In the genomic region with DNA sequence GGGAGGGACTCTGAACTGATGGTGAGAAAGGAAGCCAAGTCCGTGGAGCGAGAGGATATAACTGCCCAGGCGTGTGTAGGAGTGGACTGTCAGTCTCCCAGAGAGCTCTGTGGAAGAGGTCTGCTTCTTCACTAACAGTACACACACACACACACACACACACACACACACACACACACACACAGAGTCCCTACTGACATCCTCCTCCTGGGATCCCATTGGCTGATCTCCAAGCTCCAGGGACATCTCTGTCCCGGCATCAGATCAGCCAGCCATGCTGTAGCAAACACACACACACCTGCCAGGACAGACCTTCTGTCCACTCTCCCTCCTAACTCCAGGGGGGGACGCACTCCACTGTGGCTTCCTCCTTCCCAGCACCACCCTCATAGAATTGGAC, we compare ENCODE assay signal across 11 mouse cellular contexts.
DNase-seq lines count a peak whose midpoint lies in the region; ATAC-seq lines count a peak whose summit lies in the region.
"Had no signal": no experiment of that assay in that cellular context is flagged by ENCODE, and none has a peak within 500 bp of the region (broad histone marks: within the 10 kb centered on the region; RNA-seq: fewer than 3 reads in every experiment).

No protein-coding gene starts in this region.

- 37% methylated on average over 5 of the region's 5 CpGs for WGBS in lung, embryonic 15.5 days
- 28% methylated on average over 5 of the region's 5 CpGs for WGBS in forebrain, embryonic 15.5 days
- WGBS in midbrain, embryonic 14.5 days, result 65% methylated on average over 5 of the region's 5 CpGs

- H3K36me3 ChIP-seq in lung, embryonic 15.5 days, result no peaks in the 10 kb centered on the region
- no peaks in the 10 kb centered on the region for H3K36me3 ChIP-seq in forebrain, embryonic 15.5 days
- H3K36me3 ChIP-seq in midbrain, embryonic 14.5 days (ENCODE audit: control insufficient read depth, insufficient read depth, low read length), result no peaks in the 10 kb centered on the region

- no peaks in the 10 kb centered on the region for H3K27me3 ChIP-seq in lung, embryonic 15.5 days
- no peaks in the 10 kb centered on the region for H3K27me3 ChIP-seq in forebrain, embryonic 15.5 days
- no peaks in the 10 kb centered on the region; the same call in 1 of the 2 replicates for H3K27me3 ChIP-seq in midbrain, embryonic 14.5 days (ENCODE audit: control insufficient read depth, insufficient read depth, low read length)

- 0 out of 2 replicates have a peak, but pooled peaks have one; percentile 45 for ATAC-seq in cerebellum, adult (ENCODE audit: insufficient number of reproducible peaks, low FRiP score, low TSS enrichment)
- ATAC-seq in lung, embryonic 15.5 days (ENCODE audit: borderline replicate concordance, extremely low read depth, low FRiP score, low TSS enrichment), result no peak
- ATAC-seq in forebrain, embryonic 15.5 days (replicated peaks), result no peak
- no peak for ATAC-seq in midbrain, embryonic 14.5 days (ENCODE audit: low FRiP score, low TSS enrichment)

- no peak overlapping the region for H3K9ac ChIP-seq in lung, embryonic 15.5 days
- no peak overlapping the region for H3K9ac ChIP-seq in forebrain, embryonic 15.5 days (replicated peaks)
- no peak overlapping the region for H3K9ac ChIP-seq in midbrain, embryonic 14.5 days (replicated peaks; ENCODE audit: low read length)

- peaks cover 53% of the 10 kb centered on the region for H3K4me1 ChIP-seq in lung, embryonic 15.5 days
- H3K4me1 ChIP-seq in forebrain, embryonic 15.5 days, result peaks cover 79% of the 10 kb centered on the region
- H3K4me1 ChIP-seq in midbrain, embryonic 14.5 days (ENCODE audit: control insufficient read depth, insufficient read depth, low read length), result peaks cover 13% of the 10 kb centered on the region

- no peak overlapping the region for H3K4me2 ChIP-seq in lung, embryonic 15.5 days
- H3K4me2 ChIP-seq in forebrain, embryonic 15.5 days (replicated peaks), result no peak overlapping the region
- H3K4me2 ChIP-seq in midbrain, embryonic 14.5 days (ENCODE audit: low read length), result no peak overlapping the region

- no peak overlapping the region for H3K4me3 ChIP-seq in lung, embryonic 15.5 days
- H3K4me3 ChIP-seq in forebrain, embryonic 15.5 days, result no peak overlapping the region
- H3K4me3 ChIP-seq in midbrain, embryonic 14.5 days (replicated peaks; ENCODE audit: low read depth, low read length), result no peak overlapping the region
- H3K4me3 ChIP-seq: heart, adult 2 months had no signal

- peak overlapping the region; percentile 62 for H3K27ac ChIP-seq in lung, embryonic 15.5 days
- peak overlapping the region; percentile 79 for H3K27ac ChIP-seq in forebrain, embryonic 15.5 days (replicated peaks)
- H3K27ac ChIP-seq in midbrain, embryonic 14.5 days (replicated peaks; ENCODE audit: low read depth, low read length), result peak overlapping the region; percentile 61
- H3K27ac ChIP-seq: heart, adult 2 months had no signal

- no peaks in the 10 kb centered on the region for H3K9me3 ChIP-seq in lung, embryonic 15.5 days
- no peaks in the 10 kb centered on the region for H3K9me3 ChIP-seq in forebrain, embryonic 15.5 days
- no peaks in the 10 kb centered on the region for H3K9me3 ChIP-seq in midbrain, embryonic 14.5 days (ENCODE audit: control insufficient read depth, low read length)

- DNase-seq in cerebellum, adult 8-10 months, result no peak
- DNase-seq in lung, adult 18-20 months, result no peak
- no peak for DNase-seq in midbrain, embryonic 14.5 days
- no peak for DNase-seq in embryo, embryonic 9.5 days (ENCODE audit: extremely low spot score)
- DNase-seq in frontal cortex, postnatal 36 days (ENCODE audit: low spot score in 2 of 2), result no peak
- DNase-seq: heart, adult 2 months; kidney, adult 11 months; liver had no signal
